Mouse (Mus musculus) embryonic facial prominence, embryonic 11.5 days (tissue): ENCODE measurements around the gene Tex44. TPM values are rescaled to one million over a fixed set of nuclear protein-coding genes. Genes with fewer than 3 reads are reported as not detected.

Source experiments
- ATAC-seq: fragments of 200-750 bp; cut with Nextera tagmentation; replicated peaks from 2 replicates; pipeline ENCODE4 v1.8.0; 2017; ENCODE audit warnings: low read depth; ENCODE audit not compliant: insufficient number of reproducible peaks, low FRiP score, low TSS enrichment
- DNase-seq: peaks from one replicate; pipeline ENCODE4 v3.0.0-alpha.2; 2015; ENCODE audit warnings: low spot score
- H3K27ac ChIP-seq: fragments of 300-500 bp; sonication (generic); replicated peaks from 2 replicates; pipeline ENCODE4 v1.5.1; 2014; ENCODE audit warnings: mild to moderate bottlenecking, low read depth, low read length, control low read depth
- H3K27me3 ChIP-seq: fragments of 300-500 bp; sonication (generic); 2 replicates; pipeline ENCODE4 v1.6.1; 2014; ENCODE audit warnings: mild to moderate bottlenecking, low read length, moderate library complexity, mixed read lengths; ENCODE audit not compliant: control insufficient read depth, insufficient read depth
- H3K36me3 ChIP-seq: fragments of 300-500 bp; sonication (generic); replicated peaks from 2 replicates; pipeline ENCODE4 v1.6.1; 2014; ENCODE audit warnings: low read depth, mild to moderate bottlenecking, low read length, moderate library complexity, mixed read lengths; ENCODE audit not compliant: control insufficient read depth, insufficient read depth
- H3K4me1 ChIP-seq: fragments of 300-500 bp; sonication (generic); 2 replicates; pipeline ENCODE4 v1.6.1; 2014; ENCODE audit warnings: low read length, mixed read lengths; ENCODE audit not compliant: control insufficient read depth, insufficient read depth
- H3K4me2 ChIP-seq: fragments of 300-500 bp; sonication (generic); 2 replicates; pipeline ENCODE4 v1.6.1; 2014; ENCODE audit warnings: low read depth, mild to moderate bottlenecking, control low read depth, low read length, moderate library complexity
- H3K4me3 ChIP-seq: fragments of 300-500 bp; sonication (generic); 2 replicates; pipeline ENCODE4 v1.5.1; 2014; ENCODE audit warnings: low read depth, low read length, control low read depth
- H3K9ac ChIP-seq: fragments of 300-500 bp; sonication (generic); replicated peaks from 2 replicates; pipeline ENCODE4 v1.6.1; 2014; ENCODE audit warnings: mild to moderate bottlenecking, control low read depth, low read length
- H3K9me3 ChIP-seq: fragments of 300-500 bp; sonication (generic); replicated peaks from 2 replicates; pipeline ENCODE4 v1.6.1; 2016; ENCODE audit warnings: mild to moderate bottlenecking, low read length, inconsistent platforms, mixed read lengths; ENCODE audit not compliant: control insufficient read depth
- WGBS: fragments of 180-500 bp; shearing (Covaris S2); extraction: QIAGEN DNeasy Blood & Tissue Kit; methylation state at CpG from one replicate; pipeline ENCODE4 v1.1.7; 2014; 5-methylcytosine and 5-hydroxymethylcytosine counted together
- polyA plus RNA-seq: library from polyadenylated mRNA; unstranded; fragments of >200 nt; fragmentation: Nextera tagmentation; extraction: Ambion mirVana; gene quantifications from 2 replicates; pipeline ENCODE4 v1.2.1, GENCODE M21; 2014

Tex44 gene
- not detected in 2 replicates for polyA plus RNA-seq

DNA sequence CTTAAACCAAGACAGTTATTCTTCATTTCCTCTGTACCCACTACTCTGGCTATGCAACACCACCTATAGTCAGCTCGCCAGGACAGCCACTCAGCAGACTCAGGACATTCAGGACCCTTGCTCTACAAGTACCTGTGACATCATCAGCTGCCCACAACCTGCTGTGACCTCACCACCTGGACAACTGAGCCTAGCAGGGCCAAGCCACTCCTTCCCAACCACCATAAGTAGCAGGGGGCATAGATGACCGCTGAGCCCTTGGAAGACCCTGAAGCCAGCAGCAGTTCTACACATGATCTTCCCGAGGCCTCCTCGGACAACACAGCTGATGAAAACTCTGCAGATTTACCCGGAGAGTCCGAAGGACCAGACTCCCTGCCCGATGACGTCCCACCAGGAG, at the start of gene Tex44, which contains the start of gene Nmur1:
Tex44 (plus strand) TSS at position 202 of the 400 bp plus-strand sequence.
Nmur1 (minus strand) TSS at position 101 of the 400 bp plus-strand sequence.
- ATAC-seq (no peak), DNase-seq (no peak)
- Histone ChIP-seq H3K36me3 (no peaks in the 10 kb centered on the region), H3K9ac (no peak within 1 kb of the TSS), H3K27ac (no peak within 1 kb of the TSS), H3K9me3 (no peaks in the 10 kb centered on the region), H3K4me3 (no peak within 1 kb of the TSS), H3K4me1 (no peaks in the 10 kb centered on the region; the same call in 1 of the 2 replicates), H3K4me2 (no peak within 1 kb of the TSS), H3K27me3 (no peaks in the 10 kb centered on the region)
- 91% methylated on average over 8 of the region's 8 CpGs for WGBS

DNA sequence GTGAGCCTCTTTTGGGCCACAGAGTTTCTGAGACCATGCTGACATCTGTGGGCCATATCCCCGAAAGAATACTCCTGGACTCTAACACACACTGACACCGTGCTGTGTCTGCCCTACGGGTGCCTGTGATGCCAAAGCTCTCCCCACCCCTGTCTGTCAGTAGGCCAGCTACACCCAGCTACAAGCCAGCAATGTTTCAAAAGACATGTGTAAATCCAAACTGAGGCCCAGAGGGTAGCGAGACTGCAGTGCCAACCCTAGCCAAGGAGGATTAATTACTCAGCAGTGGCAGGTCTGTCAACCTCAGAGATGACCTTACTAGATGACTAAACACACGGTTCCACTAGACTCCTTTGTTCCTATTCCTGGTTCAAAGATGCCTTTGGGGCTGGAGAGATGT, 49.8 kb upstream of the Tex44 start:
- H3K36me3 ChIP-seq: no peaks in the 10 kb centered on the region
- no peaks in the 10 kb centered on the region for H3K4me1 ChIP-seq
- H3K9me3 ChIP-seq: no peaks in the 10 kb centered on the region
- no peak overlapping the region for H3K4me3 ChIP-seq
- H3K27ac ChIP-seq: no peak overlapping the region
- no peaks in the 10 kb centered on the region for H3K27me3 ChIP-seq
- DNase-seq (no peak), ATAC-seq (no peak)
- H3K4me2 ChIP-seq: no peak overlapping the region
- H3K9ac ChIP-seq: no peak overlapping the region
- WGBS: 84% methylated on average over 5 of the region's 5 CpGs

DNA sequence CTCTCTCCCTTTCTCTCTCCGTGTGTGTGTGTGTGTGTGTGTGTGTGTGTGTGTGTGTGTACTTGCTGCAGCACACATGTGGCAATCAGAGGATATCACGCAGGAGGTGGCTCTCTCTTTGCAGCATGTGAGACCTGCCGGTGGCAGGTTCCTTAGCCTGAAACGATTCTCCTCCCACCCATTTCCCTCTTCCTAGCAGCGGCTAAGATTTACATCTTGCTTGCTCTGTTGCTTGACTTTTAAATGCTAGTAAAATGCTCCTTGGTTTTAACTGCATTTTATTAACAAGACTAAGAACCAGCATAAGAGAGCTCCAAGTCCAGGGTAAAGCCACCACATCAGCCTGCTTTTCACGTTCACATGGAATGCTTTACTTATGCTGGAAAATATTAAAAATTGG, 47.5 kb upstream of the Tex44 start:
- ATAC-seq (no peak), DNase-seq (no peak)
- no peak overlapping the region for H3K27ac ChIP-seq
- no peaks in the 10 kb centered on the region for H3K9me3 ChIP-seq
- no peak overlapping the region for H3K4me3 ChIP-seq
- no peaks in the 10 kb centered on the region for H3K36me3 ChIP-seq
- no peaks in the 10 kb centered on the region for H3K4me1 ChIP-seq
- H3K27me3 ChIP-seq: no peaks in the 10 kb centered on the region
- H3K4me2 ChIP-seq: no peak overlapping the region
- 70% methylated on average over 6 of the region's 6 CpGs for WGBS
- H3K9ac ChIP-seq: no peak overlapping the region

DNA sequence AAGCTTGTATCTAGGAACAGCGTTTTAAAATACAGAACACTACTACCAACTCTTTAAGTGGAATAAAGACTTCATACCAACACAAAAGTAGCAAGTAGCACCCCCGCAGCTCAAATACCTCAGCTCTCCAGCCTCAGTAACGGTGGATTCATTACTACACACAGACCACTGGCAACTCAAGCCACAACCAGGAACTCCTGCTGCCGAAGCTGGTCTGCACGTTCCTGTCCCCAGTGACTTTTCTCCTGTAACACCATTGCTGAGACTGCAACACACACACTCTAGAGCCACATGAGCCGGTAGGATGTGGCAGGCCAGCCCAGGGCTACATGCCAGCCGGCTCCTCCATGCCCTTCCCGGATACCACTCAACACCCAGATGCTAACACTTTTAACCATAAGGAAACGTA, 47.0 kb upstream of the Tex44 start:
- H3K36me3 ChIP-seq: no peaks in the 10 kb centered on the region
- ATAC-seq (no peak), DNase-seq (no peak)
- no peak overlapping the region for H3K4me2 ChIP-seq
- no peak overlapping the region for H3K9ac ChIP-seq
- no peak overlapping the region for H3K4me3 ChIP-seq
- H3K27me3 ChIP-seq: no peaks in the 10 kb centered on the region
- no peaks in the 10 kb centered on the region for H3K4me1 ChIP-seq
- no peak overlapping the region for H3K27ac ChIP-seq
- 75% methylated on average over 9 of the region's 9 CpGs for WGBS
- H3K9me3 ChIP-seq: no peaks in the 10 kb centered on the region

DNA sequence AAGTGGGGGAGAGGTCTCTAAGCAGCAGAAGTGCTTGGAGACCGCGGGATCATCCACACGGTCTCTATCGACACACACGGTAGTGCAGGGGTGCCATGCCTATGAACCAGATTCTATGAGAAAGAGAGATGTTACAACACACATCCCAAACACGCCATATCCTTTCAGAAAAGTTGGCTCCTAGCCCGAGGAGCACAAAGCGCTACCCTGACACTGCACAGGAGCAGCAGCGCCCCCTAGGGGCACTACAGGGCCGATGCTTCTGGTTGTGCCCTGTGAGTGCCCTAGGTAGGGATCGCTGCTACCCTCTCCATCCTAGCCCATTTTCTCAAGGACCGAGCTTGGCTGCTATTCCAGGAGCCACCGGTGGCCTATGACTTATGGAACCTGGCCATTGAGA, 45.1 kb upstream of the Tex44 start:
- Histone ChIP-seq H3K4me2 (no peak overlapping the region), H3K36me3 (no peaks in the 10 kb centered on the region), H3K4me3 (no peak overlapping the region), H3K9me3 (no peaks in the 10 kb centered on the region), H3K4me1 (no peaks in the 10 kb centered on the region), H3K27ac (no peak overlapping the region), H3K9ac (no peak overlapping the region), H3K27me3 (no peaks in the 10 kb centered on the region)
- no peak for ATAC-seq
- 34% methylated on average over 13 of the region's 13 CpGs for WGBS
- peak; percentile 61 for DNase-seq

DNA sequence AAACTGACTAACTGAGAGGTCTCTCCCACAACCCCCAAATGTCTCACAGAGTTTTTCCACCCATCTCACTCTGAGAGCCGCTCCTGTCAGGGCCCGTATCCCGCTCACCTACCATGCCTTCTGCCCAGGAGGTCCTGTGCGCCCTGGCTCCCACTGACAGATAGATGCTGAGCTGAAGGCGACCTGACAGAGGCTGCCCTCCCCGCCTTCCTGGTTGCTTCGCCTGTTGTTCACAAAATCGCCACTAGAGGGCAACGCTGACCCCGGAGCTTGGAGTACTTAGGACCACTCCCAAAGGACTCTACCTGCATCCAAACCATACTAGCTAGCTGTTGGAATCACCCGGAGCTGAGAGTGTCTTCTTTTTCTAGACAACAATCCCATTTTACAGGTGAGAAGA, 36.9 kb upstream of the Tex44 start:
- peak; percentile 85 for DNase-seq
- H3K4me3 ChIP-seq: no peak overlapping the region
- H3K27me3 ChIP-seq: no peaks in the 10 kb centered on the region
- 5% methylated on average over 11 of the region's 11 CpGs for WGBS
- H3K36me3 ChIP-seq: no peaks in the 10 kb centered on the region
- no peak overlapping the region for H3K9ac ChIP-seq
- no peaks in the 10 kb centered on the region for H3K4me1 ChIP-seq
- ATAC-seq: peak; percentile 61; the same call in 1 of the 2 replicates
- no peak overlapping the region for H3K27ac ChIP-seq
- no peaks in the 10 kb centered on the region for H3K9me3 ChIP-seq
- H3K4me2 ChIP-seq: no peak overlapping the region

DNA sequence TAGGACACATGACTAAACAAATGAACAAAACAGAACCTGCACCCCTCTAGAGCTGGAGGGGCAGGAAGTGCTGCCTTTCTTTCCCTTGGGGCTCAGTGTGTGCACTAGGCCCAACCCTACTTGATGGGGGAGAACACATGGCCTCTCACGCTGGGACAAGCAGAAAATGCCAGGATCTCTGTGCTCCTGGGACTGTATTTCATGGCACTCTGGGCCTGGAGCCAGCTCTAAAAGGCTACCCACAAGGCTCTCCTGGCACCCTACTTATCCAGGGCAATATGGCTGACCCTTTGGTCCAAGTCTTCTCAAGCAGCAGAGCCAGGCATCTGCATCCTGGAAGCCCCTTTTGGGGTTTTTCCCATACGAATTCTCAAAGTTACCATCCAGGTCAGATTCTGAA, 34.7 kb upstream of the Tex44 start:
- 52% methylated on average over 2 of the region's 2 CpGs for WGBS
- Histone ChIP-seq H3K9ac (no peak overlapping the region), H3K36me3 (no peaks in the 10 kb centered on the region), H3K27ac (no peak overlapping the region), H3K9me3 (no peaks in the 10 kb centered on the region), H3K4me2 (no peak overlapping the region), H3K4me1 (no peaks in the 10 kb centered on the region), H3K27me3 (no peaks in the 10 kb centered on the region), H3K4me3 (no peak overlapping the region)
- ATAC-seq (no peak), DNase-seq (no peak)

DNA sequence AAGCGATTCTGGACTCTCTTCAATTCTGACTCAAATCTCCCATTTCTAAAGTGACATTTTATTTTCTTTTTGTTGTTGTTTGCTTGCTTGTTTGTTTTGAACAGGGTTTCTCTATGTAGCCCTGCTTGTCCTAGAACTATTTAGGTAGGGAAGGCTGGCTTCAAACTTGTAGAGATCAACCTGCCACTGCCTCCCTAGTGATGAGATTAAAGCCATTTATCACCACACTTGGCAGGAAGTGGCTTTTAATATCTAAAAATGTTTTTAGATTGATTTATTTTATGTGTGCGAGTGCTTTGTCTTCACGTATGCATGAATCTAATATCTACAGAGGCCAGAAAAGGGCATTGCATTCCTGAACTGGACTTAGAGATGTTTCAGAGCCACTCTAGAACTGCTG, 32.9 kb upstream of the Tex44 start:
- H3K9ac ChIP-seq: no peak overlapping the region
- H3K36me3 ChIP-seq: no peaks in the 10 kb centered on the region
- H3K27ac ChIP-seq: no peak overlapping the region
- no peaks in the 10 kb centered on the region for H3K9me3 ChIP-seq
- no peak overlapping the region for H3K4me2 ChIP-seq
- ATAC-seq (no peak), DNase-seq (no peak)
- H3K4me1 ChIP-seq: no peaks in the 10 kb centered on the region
- H3K27me3 ChIP-seq: no peaks in the 10 kb centered on the region
- WGBS: 89% methylated on average over 3 of the region's 3 CpGs
- H3K4me3 ChIP-seq: no peak overlapping the region
